Mouse (Mus musculus): ENCODE results near the gene Cnot1.

DNA sequence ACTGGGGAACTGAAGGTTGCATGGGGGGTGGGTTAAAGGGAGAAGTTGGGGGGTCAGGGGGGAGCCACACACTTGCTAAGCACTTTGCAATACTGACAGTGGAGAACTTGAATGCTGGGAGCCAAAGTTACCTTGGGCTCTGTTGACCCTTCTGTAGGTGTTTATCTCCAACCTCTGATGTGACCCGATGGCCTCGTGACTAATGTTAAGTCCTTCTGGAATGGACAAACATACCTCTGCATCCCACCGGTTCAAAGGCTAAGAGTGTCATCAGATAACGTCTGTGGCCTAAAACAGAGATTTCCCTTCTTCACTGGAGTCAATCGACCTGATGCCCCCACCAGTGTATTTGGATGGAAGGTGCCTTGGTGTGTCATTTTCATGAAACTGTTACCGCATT, 14.0 kb upstream of the Cnot1 start:
- TF ChIP-seq POLR2A (IDR thresholded peaks at IDR 0.05; ENCODE audit: control insufficient read depth in 1 of 2, insufficient read depth in 1 of 2, low read depth in 1 of 2, low read length in 2 of 2, poor library complexity in 1 of 2) (no peak), TBP (IDR thresholded peaks at IDR 0.05; ENCODE audit: low read depth, low read length) (no peak), EP300 (IDR thresholded peaks at IDR 0.05; ENCODE audit: low read depth in 1 of 2, low read length in 2 of 2) (no peak), CTCF (IDR thresholded peaks at IDR 0.05 in 2 of 3, conservative IDR thresholded peaks at IDR 0.05 in 1 of 3; ENCODE audit: control insufficient read depth in 1 of 3, insufficient read depth in 1 of 3, low read depth in 2 of 3, low read length in 3 of 3, poor library complexity in 1 of 3, severe bottlenecking in 1 of 3) (no peak), RAD21 (IDR thresholded peaks at IDR 0.05; ENCODE audit: low read depth, low read length) (no peak), MAFK (IDR thresholded peaks at IDR 0.05; ENCODE audit: borderline replicate concordance, low read depth, low read length) (no peak), TAL1 (IDR thresholded peaks at IDR 0.05; ENCODE audit: low read length) (no peak), CHD1 (IDR thresholded peaks at IDR 0.05; ENCODE audit: low read depth, low read length) (no peak), BHLHE40 (IDR thresholded peaks at IDR 0.05; ENCODE audit: borderline replicate concordance, low read depth, low read length) (no peak), POLR2AphosphoS5 (IDR thresholded peaks at IDR 0.05; ENCODE audit: borderline replicate concordance, low read depth, low read length) (no peak), TCF12 (IDR thresholded peaks at IDR 0.05; ENCODE audit: low read depth, low read length) (no peak), SIN3A (IDR thresholded peaks at IDR 0.05; ENCODE audit: low read length) (no peak)
